Comparison of ENCODE assay signal across 14 mouse cellular contexts in genomic region chr3:50992581-50993313, GRCm38 (mm10).
DNase-seq lines count a peak whose midpoint lies in the region; ATAC-seq lines count a peak whose summit lies in the region.
"Had no signal": no experiment of that assay in that cellular context is flagged by ENCODE, and none has a peak within 500 bp of the region (broad histone marks: within the 10 kb centered on the region; RNA-seq: fewer than 3 reads in every experiment).

No protein-coding gene starts in this region.

- no peak overlapping the region for H3K9ac ChIP-seq in embryonic facial prominence, embryonic 11.5 days (replicated peaks; ENCODE audit: low read length)
- H3K9ac ChIP-seq in kidney, embryonic 16.5 days (replicated peaks; ENCODE audit: low read length), result no peak overlapping the region
- H3K9ac ChIP-seq: limb, embryonic 15.5 days; lung, embryonic 15.5 days had no signal

- no peaks in the 10 kb centered on the region for H3K27me3 ChIP-seq in embryonic facial prominence, embryonic 11.5 days (ENCODE audit: control insufficient read depth, insufficient read depth, low read length)
- H3K27me3 ChIP-seq in kidney, embryonic 16.5 days (ENCODE audit: insufficient read depth, low read length), result no peaks in the 10 kb centered on the region
- H3K27me3 ChIP-seq: CH12.LX; limb, embryonic 15.5 days; lung, embryonic 15.5 days had no signal

- H3K4me3 ChIP-seq in embryonic facial prominence, embryonic 11.5 days (ENCODE audit: low read depth, low read length), result no peak overlapping the region
- no peak overlapping the region for H3K4me3 ChIP-seq in kidney, embryonic 16.5 days (ENCODE audit: low read length)
- H3K4me3 ChIP-seq: limb, embryonic 15.5 days; lung, embryonic 15.5 days had no signal

- peak; percentile 9 for DNase-seq in lung, postnatal 10 days
- no peak for DNase-seq in lung, postnatal 36 days
- peak; percentile 73 for DNase-seq in embryonic facial prominence, embryonic 11.5 days (ENCODE audit: low spot score)
- peak; percentile 22 for DNase-seq in neural tube, embryonic 10.5 days (ENCODE audit: extremely low spot score, low spot score)
- DNase-seq in right cerebral cortex, postnatal 36 days (ENCODE audit: low spot score in 2 of 2), result no peak
- no peak for DNase-seq in frontal cortex, postnatal 36 days (ENCODE audit: low spot score in 2 of 2)
- no peak for DNase-seq in layer of hippocampus, adult 8-10 months (ENCODE audit: low spot score in 2 of 2)
- DNase-seq: adrenal gland, adult 8-10 months; heart, postnatal 36 days had no signal

- H3K27ac ChIP-seq in embryonic facial prominence, embryonic 11.5 days (replicated peaks; ENCODE audit: low read depth, low read length), result no peak overlapping the region
- H3K27ac ChIP-seq in kidney, embryonic 16.5 days (ENCODE audit: low read length), result peak overlapping the region; percentile 78
- H3K27ac ChIP-seq: limb, embryonic 15.5 days; lung, embryonic 15.5 days had no signal

- H3K36me3 ChIP-seq in embryonic facial prominence, embryonic 11.5 days (replicated peaks; ENCODE audit: control insufficient read depth, insufficient read depth, low read depth, low read length), result no peaks in the 10 kb centered on the region
- no peaks in the 10 kb centered on the region for H3K36me3 ChIP-seq in kidney, embryonic 16.5 days (ENCODE audit: insufficient read depth, low read length)
- H3K36me3 ChIP-seq: limb, embryonic 15.5 days; lung, embryonic 15.5 days had no signal

- no peak overlapping the region for H3K4me2 ChIP-seq in embryonic facial prominence, embryonic 11.5 days (ENCODE audit: low read depth, low read length)
- H3K4me2 ChIP-seq in kidney, embryonic 16.5 days (replicated peaks; ENCODE audit: low read depth, low read length), result no peak overlapping the region
- H3K4me2 ChIP-seq: limb, embryonic 15.5 days; lung, embryonic 15.5 days had no signal

- WGBS in embryonic facial prominence, embryonic 11.5 days, result 31% methylated on average over 9 of the region's 9 CpGs
- 20% methylated on average over 9 of the region's 9 CpGs for WGBS in kidney, embryonic 16.5 days

- H3K9me3 ChIP-seq in embryonic facial prominence, embryonic 11.5 days (replicated peaks; ENCODE audit: control insufficient read depth, low read length), result no peaks in the 10 kb centered on the region
- no peaks in the 10 kb centered on the region for H3K9me3 ChIP-seq in kidney, embryonic 16.5 days (ENCODE audit: low read length)
- H3K9me3 ChIP-seq: limb, embryonic 15.5 days; lung, embryonic 15.5 days had no signal

- no peak for ATAC-seq in embryonic facial prominence, embryonic 11.5 days (replicated peaks; ENCODE audit: insufficient number of reproducible peaks, low FRiP score, low TSS enrichment, low read depth)
- ATAC-seq in kidney, embryonic 16.5 days (ENCODE audit: low FRiP score, low TSS enrichment), result peak; percentile 90
- ATAC-seq: forebrain, embryonic 16.5 days had no signal

- no peaks in the 10 kb centered on the region for H3K4me1 ChIP-seq in embryonic facial prominence, embryonic 11.5 days (ENCODE audit: control insufficient read depth, insufficient read depth, low read length)
- peaks cover 16% of the 10 kb centered on the region for H3K4me1 ChIP-seq in kidney, embryonic 16.5 days (ENCODE audit: insufficient read depth, low read length)
- H3K4me1 ChIP-seq: lung, embryonic 15.5 days had no signal

Comparison
In these comparisons a context has a peak if more than half of its experiments do, and no peak if none do; other contexts are left out.
1. DNase-seq: peak in lung, postnatal 10 days (single experiment), embryonic facial prominence, embryonic 11.5 days (single experiment) and neural tube, embryonic 10.5 days (single experiment); none in lung, postnatal 36 days (single experiment), right cerebral cortex, postnatal 36 days (0 of 2), frontal cortex, postnatal 36 days (0 of 2) and layer of hippocampus, adult 8-10 months (0 of 2).